Mouse (Mus musculus) embryonic fibroblast, embryonic 13.5 days (primary cell): ENCODE data around the gene Twf1.

Experiments used
- CTCF ChIP-seq: IDR thresholded peaks from 2 replicates; pipeline ENCODE4 v1.5.1; 2011; ENCODE audit warnings: mild to moderate bottlenecking, control low read depth, low read length, moderate library complexity, borderline replicate concordance; ENCODE audit not compliant: insufficient read depth
- POLR2A ChIP-seq: IDR thresholded peaks from 2 replicates; pipeline ENCODE4 v1.6.1; 2011; ENCODE audit warnings: low read depth, mild to moderate bottlenecking, control low read depth, low read length, moderate library complexity

- TF ChIP-seq CTCF (no peak), POLR2A (no peak)
These were observed 3.9 kb upstream of the Twf1 start for GRCm38 (mm10) chr15:94593586-94593985.
